Mouse (Mus musculus) hematopoietic multipotent progenitor cell, adult 10-12 weeks (in vitro differentiated cells): Measurements from ENCODE around the gene A930004D18Rik. TPM values are rescaled to one million over a fixed set of nuclear protein-coding genes. Genes with fewer than 3 reads are reported as not detected.

Experiments
- polyA plus RNA-seq: library from polyadenylated mRNA; stranded (reverse); fragments of >175 nt; gene quantifications from 2 replicates; pipeline ENCODE4 v1.2.3, GENCODE M21; 2012; ENCODE audit warnings: low replicate concordance

A930004D18Rik gene
- polyA plus RNA-seq, result 0.08 TPM in 2 replicates

GRCm38 (mm10) chr2:18037491-18037890, at the start of gene A930004D18Rik:
Gene A930004D18Rik, minus strand, starts transcription at chr2:18037737.

GRCm38 (mm10) chr2:18055016-18055928, 17.7 kb upstream of the A930004D18Rik start, which contains the start of gene Mllt10:
Gene Mllt10, plus strand, starts transcription at chr2:18055237.

GRCm38 (mm10) chr2:18048453-18049075, 11.0 kb upstream of the A930004D18Rik start, which contains the start of gene Skida1:
Gene Skida1, minus strand, starts transcription at chr2:18049051.

GRCm38 (mm10) chr2:17996858-17997257, 40.7 kb downstream of the A930004D18Rik start, which contains the start of gene H2al2a:
Gene H2al2a, minus strand, starts transcription at chr2:17996958.

Other genes with a start within 250 kb of the A930004D18Rik start
- not detected in 2 replicates for gene H2al2a, start 40.8 kb downstream of the A930004D18Rik start, polyA plus RNA-seq
- gene Skida1, start 11.3 kb upstream of the A930004D18Rik start, polyA plus RNA-seq, result 0.31 and 0.90 TPM in 2 replicates
- 13.2 and 21.6 TPM in 2 replicates for gene Mllt10, start 17.5 kb upstream of the A930004D18Rik start, polyA plus RNA-seq